Mouse (Mus musculus) testis, postnatal 14 days (tissue): Measurements from ENCODE around the gene Mbnl2.

Experiments used
- DNase-seq: peaks from one replicate; pipeline ENCODE4 v3.0.0; 2021; ENCODE audit warnings: low spot score

Mbnl2 gene

GRCm38 (mm10) chr14:120388818-120389691 lies 113.6 kb downstream of the Mbnl2 start:
- DNase-seq: no peak

GRCm38 (mm10) chr14:120390231-120390944 lies 114.9 kb downstream of the Mbnl2 start:
- no peak for DNase-seq

DNA sequence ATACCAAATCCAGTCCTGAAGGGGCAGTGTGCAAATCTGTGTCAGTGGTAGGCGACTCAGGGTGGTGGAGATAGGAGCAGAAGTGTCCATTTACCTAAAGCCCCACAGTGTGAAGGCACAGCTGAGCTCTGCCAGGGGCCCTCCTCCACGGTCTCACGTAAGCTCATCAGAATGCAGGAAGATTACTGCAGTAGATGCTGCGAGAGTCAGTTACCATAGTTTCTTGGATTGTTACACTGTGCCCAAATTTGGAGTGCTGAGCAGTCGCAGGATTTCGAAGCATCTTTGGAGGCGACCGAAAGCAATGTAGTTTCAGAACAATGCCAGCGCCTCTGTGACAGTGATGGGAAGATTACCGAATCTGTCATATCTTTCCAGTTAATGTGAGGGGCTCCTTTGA lies 116.2 kb downstream of the Mbnl2 start:
- DNase-seq: no peak

GRCm38 (mm10) chr14:120392441-120392840 lies 117.0 kb downstream of the Mbnl2 start:
- DNase-seq: no peak

- no peak for DNase-seq
Observed at GRCm38 (mm10) chr14:120393441-120393840, 118.0 kb downstream of the Mbnl2 start.

DNA sequence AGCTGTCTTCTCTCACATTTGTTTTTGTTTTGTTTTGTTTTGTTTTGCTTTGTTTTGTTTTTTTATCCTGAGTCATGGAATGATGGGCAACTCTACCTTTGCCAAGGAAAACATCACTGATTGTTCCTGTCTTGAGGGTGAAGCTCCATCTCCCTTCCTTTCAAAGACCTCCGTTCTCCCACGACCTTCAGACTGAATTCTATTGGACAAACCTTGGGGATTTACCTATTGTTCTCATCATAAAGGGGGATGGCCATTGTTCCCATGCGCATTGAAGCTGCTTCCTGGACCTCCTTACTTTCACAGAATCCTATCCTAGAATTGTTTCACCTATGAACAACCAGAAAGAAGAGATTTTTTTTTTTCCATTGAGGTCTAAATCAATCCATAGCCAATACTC lies 118.7 kb downstream of the Mbnl2 start:
- no peak for DNase-seq

DNA sequence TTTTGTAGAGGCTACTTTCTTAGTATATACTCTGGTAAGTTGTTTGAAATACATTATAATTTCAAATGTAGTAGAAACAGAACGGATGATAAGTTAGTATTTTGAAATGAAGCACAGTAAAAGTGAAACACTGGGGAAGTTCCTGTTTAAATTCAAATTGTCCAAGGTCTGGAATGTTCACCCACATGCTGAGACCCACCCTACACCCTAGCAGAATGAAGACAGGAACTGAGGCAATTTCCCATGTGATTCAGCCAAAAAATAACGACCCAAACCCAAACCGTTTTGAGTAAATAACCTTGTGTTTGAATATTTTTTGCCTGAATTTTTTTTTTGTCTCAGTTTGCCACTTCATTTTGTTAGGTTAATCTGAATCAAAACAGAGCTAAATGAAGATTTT lies 119.4 kb downstream of the Mbnl2 start:
- DNase-seq: no peak

GRCm38 (mm10) chr14:120395501-120395900 lies 120.0 kb downstream of the Mbnl2 start:
- no peak for DNase-seq

- DNase-seq: no peak
Observed at GRCm38 (mm10) chr14:120397871-120398647, 122.6 kb downstream of the Mbnl2 start.

DNA sequence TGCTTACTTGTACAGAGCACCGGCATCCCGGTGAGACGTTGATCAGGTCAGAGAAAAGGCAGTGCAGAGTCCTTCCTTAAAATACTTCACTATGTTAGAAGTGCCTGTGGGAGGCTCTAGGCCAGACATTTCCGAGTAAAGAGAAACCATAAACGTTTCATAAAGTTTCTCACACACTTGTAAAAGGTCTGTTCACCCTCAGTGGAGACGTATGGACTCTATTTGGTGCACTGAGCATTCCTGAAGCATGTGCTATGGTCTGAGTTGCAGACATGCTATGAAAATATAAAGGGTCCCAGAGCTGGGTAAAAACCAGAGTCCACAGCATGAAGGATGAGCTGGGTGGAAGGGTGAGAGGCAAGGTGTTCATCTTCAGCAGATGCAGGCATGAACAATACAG lies 124.1 kb downstream of the Mbnl2 start:
- no peak for DNase-seq

- DNase-seq: no peak
Observed at GRCm38 (mm10) chr14:120401158-120401557, 125.7 kb downstream of the Mbnl2 start.

DNA sequence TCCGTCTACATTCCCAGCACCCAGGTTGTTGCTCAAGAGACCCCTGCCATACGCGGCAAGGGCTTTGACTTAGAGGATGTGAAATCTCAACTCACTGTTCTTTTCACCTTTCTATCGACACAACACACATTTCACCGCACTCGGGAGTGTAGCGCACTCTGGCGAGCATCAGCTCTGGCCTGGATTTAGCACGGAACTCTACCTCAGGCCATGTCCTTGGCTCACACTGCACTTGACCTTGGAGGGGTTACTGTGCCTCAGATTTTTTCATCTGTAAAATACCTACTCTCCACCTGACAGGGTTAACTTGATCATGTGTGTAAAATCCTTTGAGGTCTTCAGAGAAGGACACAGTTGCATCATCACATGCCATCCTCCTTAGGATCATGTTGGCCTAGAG lies 127.2 kb downstream of the Mbnl2 start:
- no peak for DNase-seq

DNA sequence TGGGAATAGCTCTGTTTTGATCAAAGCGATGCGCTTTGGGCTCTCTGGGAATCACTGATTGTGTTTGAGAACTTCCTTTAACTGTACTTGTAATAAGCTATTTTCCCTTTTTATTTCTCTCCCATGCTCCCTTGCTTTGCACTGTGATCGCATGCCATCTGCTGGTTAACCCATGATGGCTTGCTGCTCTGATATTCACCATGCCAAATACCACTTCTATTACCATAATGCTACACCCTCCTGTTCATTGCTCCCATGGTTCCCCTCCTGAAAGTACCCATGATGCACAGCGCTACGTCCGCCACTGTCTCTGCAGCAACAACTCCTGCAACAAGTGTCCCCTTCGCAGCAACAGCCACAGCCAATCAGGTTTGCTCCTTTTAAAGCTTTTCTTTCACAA lies 128.9 kb downstream of the Mbnl2 start:
- no peak for DNase-seq

- no peak for DNase-seq
Observed at GRCm38 (mm10) chr14:120404811-120405582, 129.5 kb downstream of the Mbnl2 start.

GRCm38 (mm10) chr14:120405597-120405996 lies 130.1 kb downstream of the Mbnl2 start:
- no peak for DNase-seq

DNA sequence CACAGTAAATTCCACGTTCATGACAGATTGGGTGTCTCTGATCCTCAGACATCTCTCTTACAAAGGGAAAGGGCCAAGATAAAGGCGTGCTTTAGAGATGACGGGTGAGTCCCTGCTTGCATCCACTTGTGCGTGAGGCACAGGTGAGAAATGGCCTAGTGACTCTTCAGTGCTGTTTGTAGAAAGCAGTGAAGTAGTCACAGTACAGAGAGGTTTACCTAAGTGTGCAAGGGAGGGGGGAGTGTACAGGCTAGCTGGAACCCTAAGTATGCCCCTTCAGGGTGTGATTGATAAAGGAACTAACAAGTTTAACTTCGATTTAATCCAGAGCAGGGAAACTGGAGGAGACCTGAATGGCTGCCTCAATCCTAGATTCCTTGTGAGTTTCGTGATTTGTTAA lies 130.8 kb downstream of the Mbnl2 start:
- no peak for DNase-seq

GRCm38 (mm10) chr14:120406820-120407219 lies 131.4 kb downstream of the Mbnl2 start:
- DNase-seq: no peak

DNA sequence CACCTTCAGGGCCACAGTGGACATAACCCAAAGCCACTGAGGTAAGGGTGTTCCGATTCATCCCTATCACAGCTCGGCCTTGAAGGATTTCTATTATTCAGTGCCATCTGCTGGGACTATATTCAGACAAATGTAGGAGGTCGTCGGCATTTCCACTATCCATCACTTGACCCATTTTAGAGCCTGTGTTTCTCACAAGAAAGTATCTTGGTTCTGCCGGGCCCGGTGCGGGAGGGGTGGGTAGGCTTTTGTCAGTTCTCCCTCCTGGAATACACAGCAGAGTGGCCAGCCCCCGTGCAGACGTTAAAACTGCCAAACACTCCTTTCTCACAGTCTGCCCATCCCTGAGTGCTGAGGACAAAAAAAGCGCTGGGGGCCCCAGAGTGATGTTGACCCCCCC lies 134.4 kb downstream of the Mbnl2 start:
- no peak for DNase-seq

DNA sequence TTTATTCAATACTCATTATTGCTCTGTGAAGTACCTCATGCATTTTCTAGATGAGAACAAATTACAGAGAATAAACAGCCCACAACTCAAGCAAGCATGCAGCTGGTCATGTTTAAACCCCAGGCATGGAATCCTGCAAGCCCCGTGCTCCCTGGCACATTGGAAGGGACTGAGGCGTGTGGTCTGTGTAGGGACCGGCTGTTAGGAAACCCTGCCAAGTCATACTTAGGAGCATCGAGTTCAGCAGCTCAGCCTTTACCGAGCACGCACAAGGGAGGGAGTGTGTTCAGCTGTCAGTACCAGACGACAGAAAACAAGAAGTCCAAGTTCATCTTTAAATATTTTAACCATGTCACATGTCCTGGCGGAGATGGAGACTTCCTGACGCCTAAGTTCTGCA lies 141.4 kb downstream of the Mbnl2 start:
- no peak for DNase-seq

DNA sequence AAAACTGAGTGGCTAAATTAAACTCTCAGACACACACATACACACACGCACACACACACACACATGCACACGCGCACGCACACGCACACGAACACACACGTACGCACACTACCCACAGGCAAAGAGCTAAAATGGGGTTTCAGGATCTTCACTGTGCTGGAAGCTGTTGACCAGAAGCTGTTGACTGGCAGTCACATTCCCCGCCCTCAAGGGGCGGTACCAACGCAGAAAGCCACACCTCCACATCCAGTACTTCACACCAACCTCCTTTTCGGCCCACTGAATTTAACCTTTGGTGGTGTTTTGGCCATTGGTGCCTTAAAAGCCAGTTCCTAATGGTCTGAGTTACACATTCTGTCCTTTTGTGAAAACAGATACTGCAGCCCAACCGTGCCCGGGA lies 143.5 kb downstream of the Mbnl2 start:
- no peak for DNase-seq

GRCm38 (mm10) chr14:120428497-120428896 lies 153.0 kb downstream of the Mbnl2 start:
- no peak for DNase-seq

DNA sequence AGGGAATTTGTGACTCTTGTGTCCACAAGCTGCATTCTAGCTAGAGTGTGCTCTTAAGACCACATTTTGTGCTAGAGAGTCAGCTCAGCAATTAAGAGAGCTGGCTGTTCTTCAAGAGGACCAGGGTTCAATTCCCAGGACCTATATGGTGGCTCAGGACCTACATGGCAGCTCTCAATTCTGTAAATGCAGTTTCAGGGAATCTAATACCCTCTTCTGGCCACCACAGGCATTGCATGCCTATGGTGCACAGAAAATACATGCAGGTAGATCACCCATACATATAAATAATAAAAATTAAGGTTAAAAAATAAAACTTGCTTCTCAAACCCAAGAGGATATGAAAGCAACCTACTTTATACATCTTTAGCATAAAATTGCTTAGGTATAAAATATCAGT lies 157.3 kb downstream of the Mbnl2 start:
- no peak for DNase-seq
